Mouse (Mus musculus) cortical plate, adult 2 months (tissue): ENCODE measurements at regions not wholly inside any gene's neighbourhood (a gene's known extent, or its start where the extent isn't known, plus 50 kb on each side); places are given as distances from the start of the nearest gene placed in this dataset.

ENCODE experiments used
- H3K27ac ChIP-seq: fragments of 200-500 bp; 2 replicates; pipeline ENCODE4 v1.5.1; 2012; ENCODE audit warnings: low read length, control low read depth, inconsistent platforms; ENCODE audit not compliant: insufficient read depth
- H3K4me1 ChIP-seq: fragments of 200-500 bp; 2 replicates; pipeline ENCODE4 v1.6.1; 2011; ENCODE audit warnings: low read length; ENCODE audit not compliant: control insufficient read depth, insufficient read depth
- H3K4me3 ChIP-seq: fragments of 200-500 bp; 2 replicates; pipeline ENCODE4 v1.5.1; 2011; ENCODE audit warnings: mild to moderate bottlenecking, low read length, control low read depth; ENCODE audit not compliant: insufficient read depth
- CTCF ChIP-seq: fragments of 200-500 bp; IDR thresholded peaks from 2 replicates; pipeline ENCODE4 v1.5.1; 2011; ENCODE audit warnings: mild to moderate bottlenecking, control low read depth, low read length; ENCODE audit not compliant: insufficient read depth; ENCODE audit errors: extremely low read depth
- POLR2A ChIP-seq: fragments of 200-500 bp; IDR thresholded peaks from 2 replicates; pipeline ENCODE4 v1.6.1; 2011; ENCODE audit warnings: mild to moderate bottlenecking, low read length, control low read depth; ENCODE audit not compliant: insufficient read depth; ENCODE audit errors: extremely low read depth

- Histone ChIP-seq H3K4me1 (no peaks in the 10 kb centered on the region), H3K27ac (no peak overlapping the region), H3K4me3 (no peak overlapping the region)
- TF ChIP-seq POLR2A, result no peak
- TF ChIP-seq CTCF, result no peak
These were observed 338.3 kb downstream of the Lpin1 start for GRCm38 (mm10) chr12:16272441-16272840.

GRCm38 (mm10) chr12:16270876-16271275, 339.9 kb downstream of the Lpin1 start:
- H3K4me3 ChIP-seq, result no peak overlapping the region
- no peak overlapping the region for H3K27ac ChIP-seq
- H3K4me1 ChIP-seq, result no peaks in the 10 kb centered on the region
- TF ChIP-seq CTCF (no peak), POLR2A (no peak)

GRCm38 (mm10) chr12:16269706-16270105, 341.1 kb downstream of the Lpin1 start:
- Histone ChIP-seq H3K4me1 (no peaks in the 10 kb centered on the region), H3K27ac (no peak overlapping the region), H3K4me3 (no peak overlapping the region)
- TF ChIP-seq POLR2A (no peak), CTCF (no peak)

- Histone ChIP-seq H3K4me3 (no peak overlapping the region), H3K27ac (no peak overlapping the region), H3K4me1 (no peaks in the 10 kb centered on the region)
- TF ChIP-seq CTCF (no peak), POLR2A (no peak)
These were observed 342.1 kb downstream of the Lpin1 start for GRCm38 (mm10) chr12:16268621-16269165.

- TF ChIP-seq POLR2A, result no peak
- TF ChIP-seq CTCF, result no peak
- Histone ChIP-seq H3K4me3 (no peak overlapping the region), H3K27ac (no peak overlapping the region), H3K4me1 (peaks cover 2% of the 10 kb centered on the region; the same call in 1 of the 2 replicates)
These were observed 349.3 kb downstream of the Lpin1 start for GRCm38 (mm10) chr12:16261465-16261864.

GRCm38 (mm10) chr12:16260981-16261380, 349.8 kb downstream of the Lpin1 start:
- no peak overlapping the region for H3K4me3 ChIP-seq
- peaks cover 2% of the 10 kb centered on the region; the same call in 1 of the 2 replicates for H3K4me1 ChIP-seq
- no peak overlapping the region for H3K27ac ChIP-seq
- no peak for TF ChIP-seq POLR2A
- TF ChIP-seq CTCF, result no peak

GRCm38 (mm10) chr12:16260501-16260900, 350.3 kb downstream of the Lpin1 start:
- TF ChIP-seq POLR2A, result no peak
- TF ChIP-seq CTCF, result no peak
- peaks cover 2% of the 10 kb centered on the region; the same call in 1 of the 2 replicates for H3K4me1 ChIP-seq
- H3K4me3 ChIP-seq, result no peak overlapping the region
- no peak overlapping the region for H3K27ac ChIP-seq

GRCm38 (mm10) chr12:16250621-16251020, 360.1 kb downstream of the Lpin1 start:
- TF ChIP-seq CTCF, result no peak
- no peak for TF ChIP-seq POLR2A
- Histone ChIP-seq H3K4me3 (no peak overlapping the region), H3K27ac (no peak overlapping the region), H3K4me1 (no peaks in the 10 kb centered on the region)

- Histone ChIP-seq H3K4me1 (no peaks in the 10 kb centered on the region), H3K27ac (no peak overlapping the region), H3K4me3 (no peak overlapping the region)
- TF ChIP-seq CTCF (no peak), POLR2A (no peak)
These were observed 360.7 kb downstream of the Lpin1 start for GRCm38 (mm10) chr12:16250096-16250495.

- no peak for TF ChIP-seq CTCF
- no peak for TF ChIP-seq POLR2A
These were observed 371.0 kb downstream of the Lpin1 start for GRCm38 (mm10) chr12:16239792-16240191.

More at GRCm38 (mm10) chr12:16239792-16240191, 371.0 kb downstream of the Lpin1 start:
- H3K4me1 ChIP-seq, result no peaks in the 10 kb centered on the region
- H3K4me3 ChIP-seq, result no peak overlapping the region
- H3K27ac ChIP-seq, result no peak overlapping the region
